Mouse (Mus musculus): ENCODE data around the gene Med16.

The Med16 gene

DNA sequence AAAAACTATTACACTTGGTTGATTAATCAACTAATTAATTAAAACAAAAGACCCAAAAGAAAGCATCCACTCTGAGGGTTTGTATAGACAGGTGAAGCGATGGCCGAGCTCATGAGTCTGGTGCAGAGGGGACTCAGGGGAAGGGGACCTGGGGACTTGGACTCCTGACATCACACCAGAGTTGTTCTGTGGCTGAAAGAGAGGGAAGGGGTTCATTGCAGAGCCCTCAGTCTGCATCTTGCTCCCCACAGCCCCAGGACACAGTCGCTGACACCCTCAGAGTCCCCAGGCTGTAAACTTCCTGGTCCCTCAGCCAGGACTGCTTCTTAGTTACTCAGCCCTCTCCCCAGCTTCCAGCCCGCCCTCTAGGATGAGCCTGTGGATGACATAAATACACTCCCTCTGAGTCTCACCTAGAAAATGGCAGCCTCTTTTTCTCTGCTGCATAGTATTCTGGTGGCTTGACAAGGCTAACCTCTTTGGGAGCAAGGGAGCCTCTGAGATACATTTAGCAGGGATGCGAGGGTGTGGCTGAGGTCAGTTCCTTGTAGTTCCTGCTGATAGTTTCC is 8.9 kb upstream of the Med16 start:
- no peak for DNase-seq (ENCODE audit: low spot score in 2 of 2)

DNA sequence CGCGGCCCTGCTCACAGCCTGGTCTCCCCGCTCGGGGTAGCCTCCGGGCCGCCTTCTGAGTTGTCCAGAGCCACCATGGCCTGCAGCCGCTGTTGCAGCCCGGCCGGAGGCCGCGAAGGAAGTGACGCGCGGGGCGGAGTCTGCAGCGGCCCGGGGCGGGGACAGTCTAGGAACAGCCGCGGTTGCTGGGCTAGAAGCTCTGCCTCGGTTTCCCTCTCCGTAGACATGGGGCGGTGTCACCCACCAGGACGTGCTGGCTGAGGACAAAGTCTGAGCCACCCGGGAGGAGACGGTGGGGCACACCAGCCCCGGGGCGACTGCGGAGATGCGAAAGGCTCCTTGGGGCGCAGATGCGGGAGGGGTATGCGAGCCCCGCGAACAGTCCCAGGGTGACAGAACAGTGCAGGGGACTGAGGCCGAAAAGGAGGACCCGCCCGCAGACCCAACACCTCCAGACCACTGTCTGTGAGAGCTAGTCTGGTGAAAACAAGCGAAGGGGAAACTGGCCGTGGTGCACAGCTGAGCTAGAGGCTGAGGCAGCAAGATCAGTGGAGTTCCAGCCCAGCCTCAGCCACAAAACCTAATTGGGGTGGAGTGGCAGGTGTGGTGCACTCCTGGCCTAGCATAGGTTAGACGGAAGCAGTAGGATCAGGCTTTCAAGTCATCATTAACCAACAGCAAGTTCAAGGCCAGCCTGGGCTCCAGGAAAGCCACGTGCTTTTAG is 8.2 kb upstream of the Med16 start, which contains the start of gene Kiss1r:
Kiss1r (plus strand) TSS at position 164 of the 724 bp plus-strand sequence.
- DNase-seq (ENCODE audit: low spot score in 2 of 2) = peak; percentile 81 to 91

DNA sequence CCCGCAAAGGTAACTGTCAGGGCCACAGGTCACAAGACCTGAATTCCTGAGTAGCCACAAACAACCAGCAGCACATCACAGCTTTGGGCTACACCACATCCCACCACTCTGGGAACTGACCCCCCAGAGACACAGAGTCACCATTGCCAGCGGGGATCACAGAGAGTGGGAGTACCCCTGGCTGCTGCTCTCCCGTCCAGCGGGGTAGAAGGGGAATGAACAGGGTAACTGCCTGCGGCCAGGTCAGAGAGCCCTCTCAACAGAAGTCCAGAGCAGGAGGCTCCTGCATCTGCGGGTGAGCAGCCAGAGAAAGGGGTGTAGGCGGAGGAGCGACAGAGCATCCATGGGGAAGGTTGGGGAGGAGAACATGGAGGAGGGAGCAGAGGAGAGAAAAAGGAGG is 7.4 kb upstream of the Med16 start:
- DNase-seq (ENCODE audit: low spot score in 2 of 2) = no peak

DNA sequence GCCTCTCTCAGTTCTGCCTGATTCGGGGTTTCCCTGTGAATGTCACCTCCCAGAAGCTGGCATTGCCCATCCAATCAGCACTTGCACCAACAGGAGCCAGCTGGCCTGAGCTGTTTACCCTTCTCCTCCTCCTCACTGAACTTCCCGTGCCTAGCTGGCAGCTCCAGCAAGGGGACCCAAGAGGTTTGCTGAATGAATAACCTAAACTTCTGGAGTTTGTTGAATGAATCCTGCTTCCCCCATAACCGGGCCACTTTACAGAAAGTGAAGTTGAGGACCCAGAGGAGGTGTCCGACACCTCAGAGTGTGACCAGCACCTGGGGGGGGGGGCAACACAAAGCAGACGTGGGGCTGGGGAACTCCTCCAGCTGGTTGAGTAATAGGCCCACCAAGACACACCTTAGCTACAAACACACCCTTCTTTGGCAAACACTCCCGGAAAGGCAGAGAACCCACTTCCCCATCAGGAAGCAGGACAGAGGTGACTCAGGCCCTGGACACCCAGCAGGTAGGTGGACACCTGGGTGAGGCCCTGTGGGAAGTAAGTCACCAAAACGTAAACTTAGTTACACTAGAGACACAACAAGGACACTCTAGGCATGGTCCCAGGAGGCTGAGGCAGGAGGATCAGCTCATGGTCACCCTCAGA is 6.3 kb upstream of the Med16 start:
- no peak for DNase-seq (ENCODE audit: low spot score in 2 of 2)

DNA sequence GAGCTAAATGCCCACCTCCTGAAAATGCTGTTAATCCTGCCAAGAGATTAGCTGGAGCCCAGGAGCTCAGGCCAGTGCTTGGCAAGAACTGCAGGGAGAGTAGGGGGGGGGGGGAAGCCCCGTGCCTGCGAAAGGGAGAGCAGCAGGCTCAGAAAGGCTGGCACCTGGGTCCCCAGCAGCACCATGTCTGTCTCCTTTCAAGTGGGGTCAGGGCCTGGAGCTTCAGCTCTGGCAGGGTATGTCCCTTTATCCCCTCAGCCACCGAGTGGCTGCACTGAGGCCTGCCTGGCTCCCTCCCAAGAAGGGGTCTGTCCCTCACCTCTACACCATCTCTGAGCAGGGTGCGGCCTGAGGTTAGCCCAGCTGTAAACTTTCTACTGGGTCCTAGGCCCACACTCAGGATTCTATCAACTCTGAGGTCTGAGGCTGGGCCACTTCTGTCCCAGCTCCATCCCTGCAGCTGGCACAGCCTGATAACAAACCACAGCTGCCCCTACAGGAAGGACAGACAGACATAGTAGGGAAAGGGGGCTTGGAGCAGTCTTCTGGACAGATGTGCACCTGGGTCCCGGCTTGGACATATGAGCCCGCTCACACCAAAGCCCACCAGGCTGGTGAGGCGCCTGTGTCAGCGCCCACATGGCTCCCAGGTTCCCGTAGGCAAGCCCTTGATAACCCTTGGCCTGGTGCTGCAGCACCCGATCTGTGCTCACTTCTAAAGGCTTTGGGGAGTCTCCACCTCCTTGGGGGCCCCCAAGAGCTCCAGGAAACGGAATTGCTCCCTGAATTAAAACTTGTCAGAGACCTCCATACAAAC is 5.6 kb upstream of the Med16 start:
- DNase-seq (ENCODE audit: low spot score in 2 of 2) = no peak

DNA sequence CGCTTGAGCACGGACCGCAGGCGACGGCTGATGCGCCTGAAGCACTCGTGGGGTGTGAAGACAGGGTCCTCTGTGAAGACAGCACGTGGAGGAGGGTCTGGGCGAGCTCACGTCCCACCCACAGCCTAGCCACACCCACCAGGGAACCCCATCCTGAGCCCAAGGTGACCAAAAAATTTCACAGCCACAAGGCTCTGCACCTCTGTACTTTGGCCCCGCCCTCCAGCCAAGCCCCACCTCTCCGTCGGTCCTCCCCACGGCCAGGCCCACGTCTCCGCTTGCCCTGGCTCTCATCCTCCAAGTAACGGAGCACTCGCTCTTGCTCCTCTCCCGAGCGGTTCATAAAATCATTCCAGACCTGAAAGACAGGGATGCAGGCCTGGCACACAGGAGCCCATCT is 3.7 kb upstream of the Med16 start:
- no peak for DNase-seq (ENCODE audit: low spot score in 2 of 2)

DNA sequence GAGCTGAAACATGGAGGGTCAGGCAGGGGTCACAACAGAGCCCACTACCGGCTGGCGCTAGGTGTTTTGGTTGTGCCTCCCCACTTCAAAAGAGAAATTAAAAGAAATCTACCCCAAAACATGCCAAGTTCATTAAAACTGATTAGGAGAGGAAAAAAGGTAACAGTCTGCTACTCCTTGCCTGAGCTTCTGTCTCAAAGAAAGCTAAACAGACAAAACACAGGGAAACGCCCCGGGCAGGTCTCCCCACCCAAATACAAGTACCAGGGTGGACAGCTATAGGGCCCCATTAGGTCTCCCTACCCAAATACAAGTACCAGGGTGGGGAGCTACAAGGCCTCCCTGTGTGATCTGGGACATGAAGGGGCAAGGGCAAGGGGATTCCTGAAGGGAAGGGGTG is 1.8 kb upstream of the Med16 start, which contains the start of gene Gm26602:
Gm26602 (plus strand) TSS at position 301 of the 400 bp plus-strand sequence.
- DNase-seq (ENCODE audit: low spot score in 2 of 2) = no peak

DNA sequence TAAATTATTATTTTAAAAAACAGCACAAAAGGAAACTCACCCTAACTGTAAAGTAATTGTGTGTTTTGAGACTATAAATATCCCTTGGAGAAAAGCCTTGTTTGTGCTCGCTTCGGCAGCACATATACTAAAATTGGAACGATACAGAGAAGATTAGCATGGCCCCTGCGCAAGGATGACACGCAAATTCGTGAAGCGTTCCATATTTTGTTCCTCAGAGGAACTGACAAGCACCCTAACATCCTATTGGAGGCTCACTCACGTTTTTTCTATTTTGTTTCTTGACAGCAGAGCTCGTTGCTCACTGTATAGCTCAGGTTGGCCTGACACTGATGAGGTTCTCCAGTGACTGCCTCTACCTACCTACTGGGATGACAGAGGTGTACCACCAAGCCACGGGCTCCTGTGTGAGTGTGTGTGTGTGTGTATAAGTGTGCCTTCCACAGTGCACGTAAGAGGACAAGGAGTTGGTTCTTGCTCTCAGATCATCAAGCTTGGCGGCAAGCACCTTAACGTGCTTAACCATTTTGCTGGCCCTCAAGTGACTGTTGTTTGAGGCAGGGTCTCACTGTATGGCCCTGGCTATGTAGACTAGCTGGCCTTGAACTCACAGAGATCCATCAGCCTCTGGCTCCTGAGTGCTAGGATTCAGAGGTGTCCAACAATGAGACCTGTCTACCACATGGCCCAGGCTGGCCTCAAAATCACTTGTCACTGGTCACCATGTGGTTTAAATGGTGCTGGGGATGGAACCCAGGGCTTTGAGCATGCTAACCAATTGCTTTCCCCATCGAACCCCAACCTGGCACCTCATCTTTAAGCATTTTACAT is 584 bp upstream of the Med16 start:
- DNase-seq (ENCODE audit: low spot score in 2 of 2) = no peak

DNA sequence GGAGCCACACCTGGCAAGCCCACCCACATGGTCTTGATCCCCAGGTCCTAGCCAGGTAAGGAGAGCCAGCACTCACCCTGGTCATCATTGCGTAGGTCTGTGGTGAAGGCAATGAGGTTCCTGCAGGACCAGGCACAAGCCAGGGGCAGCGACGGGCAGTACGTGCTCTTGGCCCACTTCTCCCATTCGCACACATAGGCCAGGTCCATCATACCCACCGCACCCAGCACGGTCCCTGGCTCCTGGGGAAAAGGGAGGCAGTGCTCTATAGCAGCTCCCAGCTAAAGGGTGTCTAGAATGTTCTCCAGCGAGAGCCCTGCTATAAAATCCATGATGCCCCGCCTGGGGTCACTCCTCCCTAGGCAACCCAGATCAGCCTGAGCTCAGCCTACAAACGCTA is 1.3 kb downstream of the Med16 start:
- no peak for DNase-seq (ENCODE audit: low spot score in 2 of 2)

DNA sequence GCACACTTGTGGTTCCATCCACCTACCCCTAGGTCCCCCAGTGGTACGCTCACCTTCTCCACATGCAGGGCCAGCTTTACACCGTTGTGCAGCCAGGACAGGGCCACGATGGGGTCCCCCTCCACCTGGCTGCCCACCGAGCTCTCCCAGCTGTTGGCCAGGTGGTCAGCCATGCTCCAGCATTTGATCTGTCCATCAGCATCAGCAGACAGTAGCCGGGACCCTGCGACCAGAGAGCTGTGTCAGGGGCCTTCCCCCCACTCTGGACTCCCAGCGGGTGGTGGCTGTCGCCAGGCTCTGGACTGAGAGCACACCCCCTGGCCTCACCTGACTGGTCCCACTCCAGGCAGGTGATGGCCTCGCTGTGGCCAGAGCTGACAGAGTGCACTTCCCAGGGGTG is 2.0 kb downstream of the Med16 start:
- no peak for DNase-seq (ENCODE audit: low spot score in 2 of 2)

DNA sequence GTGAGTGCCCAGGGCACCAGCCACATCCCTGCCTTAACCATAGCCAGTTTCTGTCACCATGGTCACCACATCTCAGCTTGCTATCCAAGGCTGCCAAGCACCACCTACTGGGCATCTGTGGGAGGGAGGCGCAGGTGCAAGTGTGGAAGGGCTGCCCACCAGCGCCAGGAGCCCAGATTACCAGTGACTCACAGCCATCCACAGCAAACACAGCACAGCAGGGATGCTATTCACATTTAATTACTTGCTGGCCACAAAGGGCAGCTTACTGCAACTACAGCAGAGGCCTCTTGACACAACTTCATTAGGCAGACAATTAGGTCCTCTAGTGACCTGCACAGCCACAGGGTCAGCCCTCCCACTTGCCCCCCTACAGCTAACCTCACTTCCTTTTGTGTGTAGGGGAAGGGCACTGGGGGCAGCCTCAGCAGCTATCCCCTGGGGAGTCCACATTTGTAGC is 7.7 kb downstream of the Med16 start:
- DNase-seq (ENCODE audit: low spot score in 2 of 2) = no peak

DNA sequence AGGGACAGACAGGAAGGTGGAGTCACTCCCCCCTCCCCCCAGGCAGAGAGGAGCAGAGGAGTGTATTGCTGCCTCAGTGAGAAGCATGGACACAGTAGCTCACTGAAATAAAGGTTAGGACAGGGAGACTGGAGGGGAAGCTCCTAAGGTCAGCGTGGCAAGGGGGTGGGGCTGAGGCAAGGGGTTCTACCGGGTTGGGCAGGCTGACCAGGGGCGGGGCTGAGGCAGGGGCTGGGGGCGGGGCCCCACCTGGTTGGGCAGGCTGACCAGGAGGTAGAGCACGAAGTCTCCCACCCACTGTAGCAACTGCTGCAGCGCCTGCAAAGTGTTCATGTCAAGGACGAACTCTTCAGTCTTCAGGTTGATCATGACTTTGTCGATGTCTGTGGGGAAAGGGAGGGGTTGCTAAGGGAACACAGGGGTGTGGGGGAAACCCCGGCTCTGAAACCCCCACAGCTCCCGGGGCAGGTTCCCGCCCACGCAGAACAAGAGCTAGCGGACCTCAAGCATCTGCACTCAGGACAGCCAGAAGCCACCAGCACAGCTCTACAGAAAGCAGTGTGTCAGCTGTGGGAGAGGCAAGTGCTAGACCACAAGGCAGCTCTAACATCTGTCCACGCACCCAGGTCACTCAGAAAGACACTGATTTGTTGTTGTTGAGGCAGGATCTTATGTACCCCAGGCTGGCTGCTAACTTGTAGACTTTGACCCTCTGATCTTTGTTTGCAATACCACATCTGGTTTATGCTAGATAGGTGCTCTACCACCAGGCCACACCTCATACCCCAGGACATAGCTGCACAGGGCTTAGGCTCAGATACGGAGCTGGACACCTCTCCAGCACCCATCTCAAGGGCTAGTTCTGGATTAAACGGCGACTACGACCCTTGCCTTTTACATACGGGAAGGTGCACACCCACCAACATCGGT is 11.1 kb downstream of the Med16 start:
- no peak for DNase-seq (ENCODE audit: low spot score in 2 of 2)

DNA sequence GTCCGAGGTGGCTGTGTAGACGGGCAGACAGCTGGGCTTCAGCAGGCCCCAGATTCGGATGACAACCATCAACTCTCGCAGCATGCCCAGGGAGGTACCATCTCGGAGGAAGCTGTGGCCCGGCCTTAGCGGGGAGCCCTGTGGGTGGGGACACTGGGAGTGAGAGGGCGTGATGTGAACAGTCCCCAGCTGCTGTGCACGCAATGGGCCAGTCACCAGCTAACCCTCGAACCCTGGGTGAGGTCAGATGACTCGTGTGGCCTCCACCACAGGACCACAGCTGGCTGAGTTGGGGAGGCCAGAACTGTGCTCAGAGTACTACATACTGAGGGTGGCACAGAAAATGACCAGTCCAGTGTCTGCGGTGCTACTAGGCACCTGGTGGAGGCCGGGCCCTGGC is 11.9 kb downstream of the Med16 start:
- DNase-seq (ENCODE audit: low spot score in 2 of 2) = no peak

DNA sequence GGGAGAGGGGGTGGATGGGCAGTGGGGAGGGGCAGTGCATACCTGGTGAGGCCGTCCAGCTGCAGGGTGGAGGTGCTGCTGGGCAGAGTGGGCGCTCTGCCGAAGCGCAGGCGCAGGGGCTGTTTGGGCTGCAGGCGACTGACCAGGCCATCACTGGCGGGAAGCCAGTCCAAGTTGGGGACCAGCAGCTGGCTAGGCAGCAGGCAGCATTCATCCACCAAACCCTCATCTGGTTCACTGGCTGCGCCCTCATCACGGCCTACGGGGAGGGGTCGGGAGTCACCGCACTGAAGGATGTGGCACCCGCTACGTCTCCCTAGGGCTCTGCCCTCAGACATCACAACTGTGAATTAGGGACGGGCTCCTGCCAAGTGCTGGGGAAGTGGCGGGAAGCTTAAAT is 12.4 kb downstream of the Med16 start:
- no peak for DNase-seq (ENCODE audit: low spot score in 2 of 2)

DNA sequence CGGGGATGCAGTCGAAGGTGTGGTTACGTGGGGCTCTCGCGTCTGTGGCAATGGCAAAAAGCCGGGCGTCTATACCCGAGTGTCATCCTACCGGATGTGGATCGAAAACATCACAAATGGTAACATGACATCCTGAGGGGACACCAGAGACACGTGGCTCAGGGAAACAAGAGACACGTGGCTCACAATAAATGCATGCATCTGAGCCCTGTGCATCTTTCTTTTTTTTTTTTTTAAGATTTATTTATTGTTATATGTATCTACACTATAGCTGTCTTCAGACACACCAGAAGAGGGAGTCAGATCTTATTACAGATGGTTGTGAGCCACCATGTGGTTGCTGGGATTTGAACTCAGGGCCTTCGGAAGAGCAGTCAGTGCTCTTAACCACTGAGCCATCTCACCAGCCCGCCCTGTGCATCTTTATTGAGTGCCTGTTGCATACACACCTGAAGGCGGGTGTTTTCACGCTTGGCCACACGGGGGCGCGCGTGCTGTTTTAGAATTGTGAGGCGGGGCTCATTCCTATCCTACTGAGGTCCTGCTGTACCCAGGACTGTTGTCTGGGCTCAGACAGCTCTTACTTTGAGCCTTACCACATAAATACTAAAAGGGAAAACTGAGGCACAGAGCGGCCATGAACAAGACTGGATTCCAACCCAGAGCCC is 16.1 kb downstream of the Med16 start:
- peak; percentile 65 to 81 for DNase-seq (ENCODE audit: low spot score in 2 of 2)

DNA sequence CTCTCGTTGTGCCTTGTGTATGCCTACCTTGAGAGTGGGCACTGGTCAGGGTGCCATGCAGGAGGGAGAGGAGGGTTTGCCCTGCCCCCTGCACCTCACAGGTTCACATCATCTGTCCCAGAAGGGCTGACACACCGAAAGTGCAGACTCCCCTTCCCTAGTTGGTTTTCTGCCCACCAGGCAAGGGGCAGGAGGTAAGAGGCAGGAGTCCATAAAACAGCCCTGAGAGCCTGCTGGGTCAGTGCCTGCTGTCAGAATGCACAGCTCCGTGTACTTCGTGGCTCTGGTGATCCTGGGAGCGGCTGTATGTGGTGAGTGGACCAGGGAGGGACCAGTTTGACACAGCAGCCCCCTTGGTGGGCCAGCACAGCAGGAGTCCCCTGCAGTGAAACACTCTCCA is 18.1 kb downstream of the Med16 start, which contains the start of gene Cfd:
Cfd (plus strand) TSS at position 184 of the 400 bp plus-strand sequence.
- no peak for DNase-seq (ENCODE audit: low spot score in 2 of 2)

DNA sequence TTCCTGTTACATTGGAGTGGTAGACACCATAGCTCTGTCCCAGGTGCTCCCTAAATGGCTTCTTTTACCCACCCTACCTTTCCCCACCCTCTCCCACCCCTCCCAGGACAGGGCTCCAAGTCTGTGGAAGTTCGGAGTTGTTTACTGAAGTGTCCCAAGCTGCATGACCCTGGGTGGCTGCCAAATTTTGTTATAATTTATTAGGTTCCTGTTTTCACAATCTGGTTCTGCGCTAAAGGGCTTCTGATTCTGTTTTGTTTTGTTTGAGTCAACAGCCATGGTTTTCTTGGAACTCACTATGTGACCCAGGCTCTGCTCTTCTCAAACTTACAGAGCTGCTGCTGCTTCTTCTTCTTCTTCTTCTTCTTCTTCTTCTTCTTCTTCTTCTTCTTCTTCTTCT is 19.3 kb downstream of the Med16 start:
- DNase-seq (ENCODE audit: low spot score in 2 of 2) = no peak

DNA sequence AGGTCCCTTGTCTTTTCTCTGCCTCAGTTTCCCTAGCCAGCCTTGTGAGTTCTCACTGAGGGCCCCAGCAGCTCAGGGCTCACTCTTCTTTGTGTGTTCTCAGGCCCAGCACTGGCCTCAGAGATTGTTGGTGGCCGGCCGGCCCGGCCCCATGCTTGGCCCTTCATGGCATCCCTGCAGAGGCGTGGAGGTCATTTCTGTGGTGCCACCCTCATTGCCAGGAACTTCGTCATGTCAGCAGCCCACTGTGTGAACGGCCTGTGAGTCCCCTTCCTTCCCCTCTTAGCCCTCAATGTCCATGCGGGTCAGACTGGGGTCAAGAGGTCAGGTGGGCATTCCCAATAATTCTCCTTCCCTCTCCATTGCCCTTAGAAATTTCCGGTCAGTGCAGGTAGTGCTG is 22.1 kb downstream of the Med16 start:
- DNase-seq (ENCODE audit: low spot score in 2 of 2) = no peak

DNA sequence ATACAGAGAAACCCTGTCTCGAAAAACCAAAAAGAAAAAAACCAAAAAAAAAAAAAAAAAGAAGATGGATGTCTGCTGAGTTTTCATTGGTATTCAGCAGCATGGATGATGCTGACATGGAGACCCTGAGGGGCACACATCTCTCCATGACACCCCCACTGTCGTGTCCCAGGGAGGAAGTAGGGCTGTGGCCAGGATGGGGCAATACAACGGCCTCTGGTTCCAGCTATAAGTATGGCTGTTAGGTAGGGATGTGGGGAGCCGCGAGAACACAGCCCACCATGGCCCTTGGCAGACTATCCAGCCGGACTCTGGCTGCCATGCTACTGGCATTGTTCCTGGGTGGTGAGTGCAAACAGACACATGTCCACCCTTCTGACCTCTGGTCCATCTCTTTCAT is 22.7 kb downstream of the Med16 start, which contains the start of gene Elane:
Elane (plus strand) TSS at position 194 of the 400 bp plus-strand sequence.
- no peak for DNase-seq (ENCODE audit: low spot score in 2 of 2)
